Mouse (Mus musculus) testis, adult 2 months (tissue): ENCODE results near the gene Rpf2. TPM values are rescaled to one million over a fixed set of nuclear protein-coding genes. Genes with fewer than 3 reads are reported as not detected.
A peak's percentile ranks its signal among the peaks of the same experiment; 100 is the strongest.

Source experiments
- H3K27ac ChIP-seq: fragments of 200-500 bp; 2 replicates; pipeline ENCODE4 v1.5.1; 2012; ENCODE audit warnings: low read depth, low read length; ENCODE audit not compliant: control insufficient read depth, insufficient read depth
- H3K27me3 ChIP-seq: fragments of 200-500 bp; 2 replicates; pipeline ENCODE4 v1.6.1; 2012; ENCODE audit warnings: mild to moderate bottlenecking, low read length, moderate library complexity; ENCODE audit not compliant: control insufficient read depth, insufficient read depth
- H3K36me3 ChIP-seq: fragments of 200-500 bp; 2 replicates; pipeline ENCODE4 v1.6.1; 2012; ENCODE audit warnings: mild to moderate bottlenecking, low read length; ENCODE audit not compliant: control insufficient read depth, insufficient read depth
- H3K4me1 ChIP-seq: fragments of 200-500 bp; 2 replicates; pipeline ENCODE4 v1.6.1; 2012; ENCODE audit warnings: low read length; ENCODE audit not compliant: control insufficient read depth, insufficient read depth
- H3K4me3 ChIP-seq: fragments of 200-500 bp; 2 replicates; pipeline ENCODE4 v1.5.1; 2012; ENCODE audit warnings: low read depth, mild to moderate bottlenecking, low read length, moderate library complexity, mixed read lengths; ENCODE audit not compliant: control insufficient read depth
- CTCF ChIP-seq: fragments of 200-500 bp; IDR thresholded peaks from 2 replicates; pipeline ENCODE4 v1.5.1; 2012; ENCODE audit warnings: low read depth, mild to moderate bottlenecking, inconsistent platforms, low read length, moderate library complexity; ENCODE audit not compliant: control insufficient read depth, insufficient read depth, insufficient replicate concordance
- POLR2A ChIP-seq: fragments of 200-500 bp; IDR thresholded peaks from 2 replicates; pipeline ENCODE4 v1.6.1; 2012; ENCODE audit warnings: low read depth, mild to moderate bottlenecking, inconsistent platforms, low read length, moderate library complexity; ENCODE audit not compliant: control insufficient read depth
- polyA plus RNA-seq: library from polyadenylated mRNA; depleted of rRNA; stranded (reverse); fragments of >200 nt; gene quantifications from 2 replicates; pipeline ENCODE4 v1.2.3, GENCODE M21; 2012; rRNA removed

Rpf2 gene
- 14.6 and 15.8 TPM in 2 replicates for polyA plus RNA-seq

DNA sequence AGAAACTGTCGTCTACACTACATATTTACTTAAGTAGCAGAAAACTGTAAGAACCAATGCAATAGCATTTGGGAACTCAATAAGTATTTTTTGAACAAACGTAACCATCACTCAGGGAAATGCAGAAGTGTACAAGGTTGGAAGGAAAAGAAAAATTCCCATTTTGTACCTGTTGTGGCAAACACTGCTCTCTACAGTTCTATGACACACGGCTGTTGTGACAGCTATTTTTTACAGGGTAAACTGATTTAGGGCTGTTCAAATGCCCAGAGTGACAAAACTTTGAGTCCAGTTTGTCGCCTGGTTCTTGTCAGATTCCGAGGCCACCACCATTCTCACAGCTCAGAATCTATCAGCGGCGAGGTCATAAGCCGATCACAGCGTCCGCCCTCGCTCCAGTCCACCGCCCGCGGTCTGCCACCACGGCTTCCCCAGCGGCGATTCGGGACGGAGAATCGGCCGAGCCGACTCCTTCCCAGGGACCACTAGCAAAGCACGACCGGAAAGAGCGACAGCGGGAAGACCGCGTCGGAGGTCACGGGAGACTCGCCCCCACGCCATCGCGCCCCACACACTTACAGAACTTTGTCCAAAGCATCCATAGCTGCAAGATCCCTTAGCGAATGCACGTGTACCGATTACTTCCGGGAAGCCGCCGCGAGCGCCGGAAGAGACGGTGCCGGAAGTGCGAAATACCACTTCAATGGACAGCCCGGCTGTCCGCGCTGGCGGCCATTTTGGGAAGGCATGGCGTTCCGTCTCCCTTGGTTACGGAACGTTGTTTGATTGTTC, at the start of gene Rpf2:
TSS of gene Rpf2 (minus strand) at position 663 of the 792 bp plus-strand sequence.
- H3K27me3 ChIP-seq: no peaks in the 10 kb centered on the region
- peaks cover 3% of the 10 kb centered on the region for H3K4me1 ChIP-seq
- no peak for TF ChIP-seq CTCF
- TF ChIP-seq POLR2A: peak; percentile 81
- H3K4me3 ChIP-seq: peak within 1 kb of the TSS; percentile 97
- H3K36me3 ChIP-seq: peaks cover 2% of the 10 kb centered on the region
- peak within 1 kb of the TSS; percentile 92 for H3K27ac ChIP-seq

DNA sequence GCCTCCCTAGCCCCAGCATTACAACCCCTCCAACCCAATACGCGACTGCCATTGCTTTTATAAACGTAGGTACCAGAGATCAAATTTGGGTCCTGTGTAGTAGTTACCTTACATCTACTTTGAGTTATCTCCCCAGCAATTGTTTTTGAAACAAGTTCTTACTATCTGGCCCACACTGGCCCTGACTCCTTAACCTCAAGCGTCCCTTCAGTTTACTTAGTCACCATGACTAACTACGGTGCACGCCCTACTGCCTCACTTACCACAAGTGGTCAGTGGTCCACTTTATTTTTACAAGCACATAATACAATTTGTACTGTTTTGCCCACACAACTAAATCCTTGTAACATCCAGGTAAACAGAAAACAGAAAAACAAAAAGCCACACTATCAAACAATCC, 45.8 kb upstream of the Rpf2 start:
- Histone ChIP-seq H3K4me1 (no peaks in the 10 kb centered on the region), H3K36me3 (0 out of 2 replicates have a peak, but pooled peaks cover 1% of the 10 kb centered on the region), H3K4me3 (no peak overlapping the region), H3K27ac (no peak overlapping the region), H3K27me3 (no peaks in the 10 kb centered on the region)
- TF ChIP-seq CTCF (no peak), POLR2A (no peak)

GRCm38 (mm10) chr10:40286767-40287166, 39.9 kb upstream of the Rpf2 start:
- Histone ChIP-seq H3K36me3 (0 out of 2 replicates have a peak, but pooled peaks cover 1% of the 10 kb centered on the region), H3K27ac (no peak overlapping the region), H3K4me3 (no peak overlapping the region), H3K4me1 (peaks cover 9% of the 10 kb centered on the region), H3K27me3 (no peaks in the 10 kb centered on the region)
- TF ChIP-seq CTCF: no peak
- no peak for TF ChIP-seq POLR2A

GRCm38 (mm10) chr10:40285571-40285970, 38.7 kb upstream of the Rpf2 start:
- Histone ChIP-seq H3K27ac (no peak overlapping the region), H3K36me3 (no peaks in the 10 kb centered on the region), H3K4me3 (no peak overlapping the region), H3K27me3 (no peaks in the 10 kb centered on the region), H3K4me1 (peaks cover 9% of the 10 kb centered on the region)
- TF ChIP-seq CTCF: no peak
- TF ChIP-seq POLR2A: no peak

- no peaks in the 10 kb centered on the region for H3K36me3 ChIP-seq
- peaks cover 9% of the 10 kb centered on the region for H3K4me1 ChIP-seq
- TF ChIP-seq CTCF (no peak), POLR2A (no peak)
- H3K27me3 ChIP-seq: no peaks in the 10 kb centered on the region
- peak overlapping the region; percentile 14 for H3K4me3 ChIP-seq
- H3K27ac ChIP-seq: no peak overlapping the region
Observed at GRCm38 (mm10) chr10:40284997-40285396, 38.2 kb upstream of the Rpf2 start.

DNA sequence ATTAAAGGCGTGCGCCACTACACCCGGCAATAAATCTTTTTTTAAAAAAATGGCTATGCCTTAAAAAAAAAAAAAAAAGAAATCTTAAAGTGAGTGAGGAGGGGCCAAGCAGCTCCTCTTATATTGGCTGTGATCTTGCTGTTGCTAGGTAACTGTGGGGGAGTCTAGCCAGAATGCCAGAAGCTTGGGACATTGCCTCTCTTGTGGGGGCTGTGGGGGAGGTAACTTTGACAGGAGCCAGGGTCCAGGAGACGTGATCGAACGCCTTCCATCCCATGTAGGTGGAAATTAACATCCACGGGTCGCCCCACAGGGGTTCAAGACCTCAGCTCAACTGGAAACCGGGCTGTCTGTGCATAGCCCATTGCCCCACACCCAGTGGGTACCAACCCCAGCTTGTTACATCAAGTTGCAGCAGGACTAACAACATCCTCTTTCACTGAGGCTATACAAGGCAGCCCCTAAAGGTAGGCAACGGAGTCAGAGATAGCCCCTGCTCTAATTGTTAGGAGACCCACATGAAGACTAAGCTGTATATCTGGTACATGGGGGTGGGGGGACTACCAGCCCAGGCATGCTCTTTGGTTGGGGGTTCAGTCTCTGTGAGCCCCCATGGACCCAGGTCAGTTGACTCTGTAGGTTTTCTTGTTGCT, 37.5 kb upstream of the Rpf2 start:
- no peak overlapping the region for H3K4me3 ChIP-seq
- H3K36me3 ChIP-seq: no peaks in the 10 kb centered on the region
- H3K27ac ChIP-seq: no peak overlapping the region
- H3K27me3 ChIP-seq: no peaks in the 10 kb centered on the region
- H3K4me1 ChIP-seq: peaks cover 9% of the 10 kb centered on the region
- TF ChIP-seq CTCF (no peak), POLR2A (no peak)

- Histone ChIP-seq H3K4me3 (no peak overlapping the region), H3K27ac (no peak overlapping the region), H3K36me3 (no peaks in the 10 kb centered on the region), H3K27me3 (no peaks in the 10 kb centered on the region), H3K4me1 (peaks cover 9% of the 10 kb centered on the region)
- TF ChIP-seq POLR2A: no peak
- no peak for TF ChIP-seq CTCF
Observed at GRCm38 (mm10) chr10:40283636-40284035, 36.8 kb upstream of the Rpf2 start.
